21 mouse cellular contexts compared by ENCODE assay signal in genomic region chr3:36496273-36496672, GRCm38 (mm10). TPM values are rescaled to one million over a fixed set of nuclear protein-coding genes. Genes with fewer than 3 reads are reported as not detected.
DNase-seq lines count a peak whose midpoint lies in the region; ATAC-seq lines count a peak whose summit lies in the region.
"Had no signal": no experiment of that assay in that cellular context is flagged by ENCODE, and none has a peak within 500 bp of the region (broad histone marks: within the 10 kb centered on the region; RNA-seq: fewer than 3 reads in every experiment).

No protein-coding gene starts in this region.

- intact Hi-C loops in heart, postnatal 10 days (cut with DNase I) = loop anchor here (2.0 kb wide), 3 partner anchors 53 to 315 kb away; no protein-coding TSS in a partner anchor

- no peaks in the 10 kb centered on the region for H3K36me3 ChIP-seq in limb, embryonic 13.5 days
- H3K36me3 ChIP-seq in limb, embryonic 10.5 days = no peaks in the 10 kb centered on the region
- H3K36me3 ChIP-seq: embryonic facial prominence, embryonic 12.5 days; forebrain, embryonic 10.5 days; heart, embryonic 12.5 days; hindbrain, embryonic 12.5 days had no signal

- whole genome bisulfite sequencing in limb, embryonic 13.5 days = 78% methylated on average over 9 of the region's 9 CpGs
- 91% methylated on average over 9 of the region's 9 CpGs for WGBS in limb, embryonic 10.5 days

- no peak for ATAC-seq in limb, embryonic 13.5 days (ENCODE audit: low FRiP score, low read depth)

- 0 out of 2 replicates have a peak, but pooled peaks cover 5% of the 10 kb centered on the region for H3K4me1 ChIP-seq in limb, embryonic 13.5 days
- H3K4me1 ChIP-seq in limb, embryonic 10.5 days = 0 out of 2 replicates have a peak, but pooled peaks cover 3% of the 10 kb centered on the region
- H3K4me1 ChIP-seq: embryonic facial prominence, embryonic 12.5 days had no signal

- H3K27ac ChIP-seq in limb, embryonic 13.5 days = no peak overlapping the region
- H3K27ac ChIP-seq in limb, embryonic 10.5 days = no peak overlapping the region
- H3K27ac ChIP-seq: embryonic facial prominence, embryonic 12.5 days; forebrain, embryonic 10.5 days; heart, adult 2 months; hindbrain, embryonic 12.5 days had no signal

- DNase-seq in heart, adult 11 months = peak; percentile 81
- no peak for DNase-seq in heart, postnatal 10 days
- DNase-seq in limb, embryonic 10.5 days (ENCODE audit: low spot score) = no peak
- DNase-seq in urinary bladder, postnatal 14 days (ENCODE audit: low spot score) = peak; percentile 24
- no peak for DNase-seq in urinary bladder, postnatal 36 days (ENCODE audit: low spot score in 2 of 2)
- peak; percentile 49 for DNase-seq in testis, postnatal 14 days (ENCODE audit: low spot score)
- DNase-seq in adrenal gland, postnatal 25 days = no peak

- H3K9ac ChIP-seq in limb, embryonic 13.5 days = peak overlapping the region; percentile 31; the same call in 1 of the 2 replicates
- H3K9ac ChIP-seq: embryonic facial prominence, embryonic 12.5 days; heart, embryonic 12.5 days; hindbrain, embryonic 12.5 days had no signal

- H3K4me3 ChIP-seq in limb, embryonic 13.5 days = no peak overlapping the region
- no peak overlapping the region for H3K4me3 ChIP-seq in limb, embryonic 10.5 days
- H3K4me3 ChIP-seq: embryonic facial prominence, embryonic 12.5 days; erythroblast, embryonic 14.5 days; forebrain, embryonic 10.5 days; heart, adult 2 months; heart, embryonic 12.5 days; hindbrain, embryonic 12.5 days had no signal

- no peaks in the 10 kb centered on the region for H3K27me3 ChIP-seq in limb, embryonic 13.5 days
- peaks cover 8% of the 10 kb centered on the region for H3K27me3 ChIP-seq in limb, embryonic 10.5 days (ENCODE audit: low read depth, poor library complexity, severe bottlenecking)
- H3K27me3 ChIP-seq: CH12.LX; embryonic facial prominence, embryonic 12.5 days; heart, embryonic 12.5 days; hindbrain, embryonic 12.5 days had no signal

- no peaks in the 10 kb centered on the region for H3K9me3 ChIP-seq in limb, embryonic 13.5 days
- H3K9me3 ChIP-seq in limb, embryonic 10.5 days (replicated peaks) = no peaks in the 10 kb centered on the region
- H3K9me3 ChIP-seq: embryonic facial prominence, embryonic 12.5 days; forebrain, embryonic 10.5 days; heart, embryonic 12.5 days; hindbrain, embryonic 12.5 days had no signal

- H3K4me2 ChIP-seq in limb, embryonic 13.5 days (replicated peaks) = 0 out of 2 replicates have a peak overlapping the region, but pooled peaks have one; percentile 20
- H3K4me2 ChIP-seq: embryonic facial prominence, embryonic 12.5 days; hindbrain, embryonic 12.5 days had no signal

RNA-seq across cellular contexts. Expression of gene 1810062G17Rik, which starts 20.5 kb away (rescaled TPM):
- under 1 TPM in 1 of 2 experiments, not detected in 1; 0.79 TPM for total RNA-seq in heart, postnatal 10 days (2021)
- 1.5 and 2.2 TPM in 2 replicates for polyA plus RNA-seq in limb, embryonic 13.5 days (2015; fragmentation: Nextera tagmentation; extraction: Ambion mirVana)
- 0.55 and 0.84 TPM in 2 replicates for polyA plus RNA-seq in limb, embryonic 10.5 days (2016; fragmentation: Nextera tagmentation; extraction: Ambion mirVana)
- total RNA-seq in adrenal gland, postnatal 25 days (2021) = 1.1 and 1.8 TPM in 2 replicates
- total RNA-seq: common myeloid progenitor, adult 5-6 weeks; gastrocnemius, adult 8-10 months; heart, adult 2 months had no signal
- polyA plus RNA-seq: erythroblast, embryonic 14.5 days; forebrain, embryonic 14.5 days had no signal

RNA-seq across cellular contexts. Expression of gene Anxa5, which starts 20.6 kb away (rescaled TPM):
- total RNA-seq in heart, postnatal 10 days (2021) = 100 to 1,000 TPM; 234 to 248 TPM
- 334 and 341 TPM in 2 replicates for polyA plus RNA-seq in limb, embryonic 13.5 days (2015; fragmentation: Nextera tagmentation; extraction: Ambion mirVana)
- 99.2 and 115 TPM in 2 replicates for polyA plus RNA-seq in limb, embryonic 10.5 days (2016; fragmentation: Nextera tagmentation; extraction: Ambion mirVana)
- 592 and 680 TPM in 2 replicates for total RNA-seq in adrenal gland, postnatal 25 days (2021)

RNA-seq across cellular contexts. Expression of gene Gm11549, which starts 25.3 kb away (rescaled TPM):
- not detected for total RNA-seq in heart, postnatal 10 days (2021)
- polyA plus RNA-seq in limb, embryonic 13.5 days (2015; fragmentation: Nextera tagmentation; extraction: Ambion mirVana) = 0.08 TPM in 1 of 2 replicates, not detected in the other
- not detected in 2 replicates for polyA plus RNA-seq in limb, embryonic 10.5 days (2016; fragmentation: Nextera tagmentation; extraction: Ambion mirVana)
- total RNA-seq in adrenal gland, postnatal 25 days (2021) = not detected in 2 replicates
- total RNA-seq: adrenal gland, postnatal 36 days; CH12.LX; common myeloid progenitor, adult 5-6 weeks; gastrocnemius, adult 8-10 months; heart, adult 2 months; heart, postnatal 36 days had no signal
- polyA plus RNA-seq: erythroblast, embryonic 14.5 days; heart, adult 2 months; inflammation-experienced regulatory T-cells, adult 6 months had no signal

RNA-seq across cellular contexts. Expression of gene Exosc9, which starts 56.1 kb away (rescaled TPM):
- total RNA-seq in heart, postnatal 10 days (2021) = 10 to 100 TPM; 23.9 to 27.1 TPM
- 67.2 and 69.9 TPM in 2 replicates for polyA plus RNA-seq in limb, embryonic 13.5 days (2015; fragmentation: Nextera tagmentation; extraction: Ambion mirVana)
- polyA plus RNA-seq in limb, embryonic 10.5 days (2016; fragmentation: Nextera tagmentation; extraction: Ambion mirVana) = 93.1 and 98.5 TPM in 2 replicates
- total RNA-seq in adrenal gland, postnatal 25 days (2021) = 30.9 and 35.0 TPM in 2 replicates

Comparison
In these comparisons a context has a peak if more than half of its experiments do, and no peak if none do; other contexts are left out.
1. DNase-seq: peak in heart, adult 11 months (single experiment), urinary bladder, postnatal 14 days (single experiment) and testis, postnatal 14 days (single experiment); none in heart, postnatal 10 days (0 of 2), limb, embryonic 10.5 days (single experiment), urinary bladder, postnatal 36 days (0 of 2) and adrenal gland, postnatal 25 days (single experiment).